Mouse (Mus musculus) frontal cortex, postnatal 10 days (tissue): ENCODE results near the gene Cdk2ap1.
A peak's percentile ranks its signal among the peaks of the same experiment; 100 is the strongest.
"Not testable (repeated sequence)": the region's sequence is repeated elsewhere in the genome, so short reads cannot be mapped to it uniquely, and the experiment has no call there.

Experiments used
- DNase-seq, 2 experiments: peaks; one replicate each; pipeline ENCODE4 v3.0.0; 2022; ENCODE audit warnings: low spot score in 2 of 2, mixed read lengths in 1 of 2

Cdk2ap1 gene

GRCm38 (mm10) chr5:124351111-124351560 lies 11.7 kb downstream of the Cdk2ap1 start:
- peak; percentile 79 to 90 for DNase-seq

- DNase-seq: no peak
Measured at GRCm38 (mm10) chr5:124350350-124350749, 12.5 kb downstream of the Cdk2ap1 start.

GRCm38 (mm10) chr5:124349196-124349595 lies 13.7 kb downstream of the Cdk2ap1 start:
- DNase-seq: peak; percentile 45 to 49

GRCm38 (mm10) chr5:124342897-124343296 lies 20.0 kb downstream of the Cdk2ap1 start:
- DNase-seq: no peak

DNA sequence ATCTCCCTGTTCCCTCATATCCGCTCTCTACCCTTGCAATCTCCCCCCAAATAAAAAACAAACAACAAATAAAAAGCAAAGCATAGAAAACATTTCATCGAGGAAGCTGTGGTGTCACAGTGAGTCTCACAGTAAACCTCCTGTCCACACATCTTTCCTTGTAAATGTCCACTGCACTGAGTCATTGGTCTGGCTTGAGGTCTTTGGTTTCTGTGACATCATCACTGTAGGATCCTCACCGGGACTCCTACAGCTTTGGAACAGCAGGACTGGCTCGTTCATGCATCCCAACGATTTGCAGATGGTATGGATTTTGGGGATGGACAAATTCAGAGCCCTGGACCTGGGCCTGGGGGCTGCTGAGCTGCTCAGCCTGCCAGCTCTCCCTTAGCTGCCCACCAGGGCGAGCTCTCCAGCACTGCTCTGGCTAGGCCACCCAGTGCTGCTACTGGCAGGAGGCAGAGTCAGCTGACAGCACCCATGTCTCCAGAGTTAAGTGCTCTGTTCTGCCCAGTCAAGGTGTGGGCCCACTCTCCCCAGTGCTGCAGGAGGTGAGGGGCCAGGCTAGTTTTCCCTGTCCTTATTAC lies 21.0 kb downstream of the Cdk2ap1 start:
- DNase-seq: not testable (repeated sequence)

DNA sequence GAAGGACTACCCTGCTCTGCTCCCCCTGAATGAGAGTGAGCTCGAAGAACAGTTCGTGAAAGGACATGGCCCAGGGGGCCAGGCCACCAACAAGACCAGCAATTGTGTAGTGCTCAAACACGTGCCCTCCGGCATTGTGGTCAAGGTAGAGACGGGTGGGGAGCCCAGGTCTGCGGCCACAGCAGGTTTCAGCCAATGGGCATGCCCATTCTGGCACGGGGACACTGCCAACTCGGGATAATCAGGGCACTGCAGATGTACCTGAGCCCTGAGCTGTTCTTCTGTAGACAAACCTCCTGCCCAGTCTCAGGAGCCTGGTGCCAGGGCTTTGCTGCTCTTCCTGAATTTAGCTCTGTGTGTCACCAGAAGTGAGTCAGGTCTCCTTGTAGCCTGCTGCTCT lies 24.1 kb downstream of the Cdk2ap1 start:
- no peak for DNase-seq

- no peak for DNase-seq
Measured at GRCm38 (mm10) chr5:124337909-124338308, 25.0 kb downstream of the Cdk2ap1 start.

DNA sequence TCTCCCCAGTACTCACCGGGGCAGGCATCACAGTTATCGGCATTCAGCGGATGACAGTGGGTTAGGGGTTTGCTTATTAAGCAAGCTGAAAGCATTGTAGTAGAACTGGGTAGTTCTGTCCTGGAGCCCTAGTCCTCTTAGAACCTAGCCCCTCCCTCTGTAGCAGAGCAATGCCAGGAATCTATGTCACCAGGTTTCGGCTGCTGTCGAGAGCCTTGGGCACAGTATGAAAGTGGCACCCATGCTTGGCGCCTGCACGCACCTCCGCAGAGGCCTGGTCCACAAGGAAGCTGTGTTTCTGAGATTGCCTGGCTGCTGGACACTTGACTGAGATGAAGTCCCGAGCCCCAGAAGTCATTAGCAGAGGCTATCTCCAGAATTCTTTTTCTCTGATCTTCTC lies 25.8 kb downstream of the Cdk2ap1 start:
- no peak for DNase-seq

DNA sequence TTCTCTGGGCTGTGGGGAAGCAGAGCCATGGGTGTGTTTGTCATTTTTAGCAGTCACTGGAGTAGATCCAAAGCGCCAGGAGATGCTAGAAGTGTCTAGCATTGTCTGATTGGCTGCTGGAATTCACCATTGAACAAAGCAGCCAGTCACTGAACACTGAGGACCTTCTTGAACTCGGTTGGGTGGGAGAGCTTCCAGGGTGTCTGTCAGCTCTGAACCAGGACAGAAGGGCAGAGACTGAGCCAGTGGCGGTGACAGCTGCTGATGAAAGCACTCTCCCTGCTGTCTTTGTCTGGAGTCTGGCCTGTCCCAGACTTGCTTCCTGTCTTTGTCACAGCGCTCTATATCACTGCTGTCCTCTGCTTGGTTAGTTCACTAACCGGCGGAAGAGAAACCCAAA lies 28.5 kb downstream of the Cdk2ap1 start:
- peak; percentile 48 to 70 for DNase-seq

DNA sequence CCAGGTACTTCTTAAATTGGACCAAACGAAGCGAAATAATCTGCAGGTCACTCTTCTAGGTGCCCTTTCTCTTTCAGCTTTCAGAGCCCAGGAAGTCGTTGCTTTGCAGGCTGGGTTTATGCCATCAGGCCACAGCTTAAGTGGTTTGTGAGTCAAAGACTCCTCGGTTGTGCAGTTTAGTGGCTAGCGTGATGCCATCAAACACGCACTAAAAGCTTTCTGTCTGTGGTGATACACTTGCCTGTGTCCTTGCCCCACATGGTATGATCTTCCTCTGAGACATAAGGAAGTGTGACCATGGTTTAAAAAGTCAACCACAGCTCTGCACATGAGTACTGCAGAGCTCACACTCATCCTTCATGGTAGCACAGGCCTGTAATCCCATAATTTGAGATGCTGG lies 32.8 kb downstream of the Cdk2ap1 start:
- DNase-seq: no peak

GRCm38 (mm10) chr5:124327510-124328364 lies 35.1 kb downstream of the Cdk2ap1 start, which contains the start of the genes Mphosph9 and 2810006K23Rik:
Gene Mphosph9, minus strand, starts transcription at chr5:124327972.
Gene 2810006K23Rik, plus strand, starts transcription at chr5:124328089.
- peak; percentile 99 for DNase-seq

DNA sequence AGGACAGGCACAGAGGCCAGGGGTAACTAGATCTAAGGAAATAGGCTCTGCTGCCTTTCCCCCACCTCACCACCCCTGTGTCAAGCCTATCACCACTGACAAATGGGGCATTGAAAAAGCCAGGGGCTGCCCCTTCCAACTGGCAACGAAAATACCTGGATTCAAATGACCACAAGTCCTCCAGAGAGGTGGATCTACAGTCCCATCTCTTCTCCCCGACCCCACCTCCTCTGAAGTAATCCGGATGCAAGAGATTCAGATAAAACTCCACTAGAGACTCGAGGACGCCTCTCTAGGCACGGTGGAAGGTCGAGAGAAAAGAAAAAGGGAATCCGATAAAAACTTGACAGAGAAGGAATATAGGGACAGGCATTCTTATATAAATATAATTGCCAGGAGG lies 36.1 kb downstream of the Cdk2ap1 start:
- no peak for DNase-seq

DNA sequence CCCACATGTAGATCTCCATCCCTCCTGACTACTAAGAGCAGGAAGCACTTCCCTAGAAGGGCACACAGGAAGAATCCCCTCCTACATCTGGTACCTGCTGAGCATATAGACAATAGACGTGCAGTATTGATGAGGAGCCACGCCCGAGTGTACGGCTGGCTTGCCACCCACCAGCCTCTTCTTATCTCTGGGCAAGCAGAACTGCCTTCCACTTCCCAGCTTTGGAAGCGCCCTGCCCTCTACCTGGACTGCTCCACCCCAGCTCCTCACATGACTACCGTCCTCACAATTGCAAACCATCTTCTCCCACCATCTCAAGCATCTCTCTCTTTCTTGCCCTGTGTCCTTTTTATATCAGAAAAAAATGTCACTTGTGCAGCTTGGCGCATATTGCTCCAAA lies 45.2 kb downstream of the Cdk2ap1 start:
- no peak for DNase-seq

DNA sequence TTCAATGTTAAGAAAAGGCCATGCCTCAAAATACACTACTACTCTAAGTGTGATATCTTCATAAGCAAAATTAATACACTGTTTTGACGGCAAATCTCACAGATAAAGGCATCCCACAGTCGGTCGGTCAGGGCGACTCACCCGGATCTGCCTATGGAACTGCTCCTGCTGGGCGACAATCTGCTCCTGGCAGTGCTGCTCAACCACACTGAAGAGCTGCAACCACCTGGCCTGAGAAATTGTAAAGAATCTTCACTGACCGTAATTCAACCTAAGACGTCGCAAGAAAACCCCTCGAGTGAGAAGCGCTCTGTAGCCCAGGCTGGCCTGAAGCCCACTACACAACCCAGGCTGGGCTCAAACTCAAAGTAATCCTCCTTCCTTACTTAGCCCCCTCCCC lies 46.9 kb downstream of the Cdk2ap1 start:
- DNase-seq: no peak

DNA sequence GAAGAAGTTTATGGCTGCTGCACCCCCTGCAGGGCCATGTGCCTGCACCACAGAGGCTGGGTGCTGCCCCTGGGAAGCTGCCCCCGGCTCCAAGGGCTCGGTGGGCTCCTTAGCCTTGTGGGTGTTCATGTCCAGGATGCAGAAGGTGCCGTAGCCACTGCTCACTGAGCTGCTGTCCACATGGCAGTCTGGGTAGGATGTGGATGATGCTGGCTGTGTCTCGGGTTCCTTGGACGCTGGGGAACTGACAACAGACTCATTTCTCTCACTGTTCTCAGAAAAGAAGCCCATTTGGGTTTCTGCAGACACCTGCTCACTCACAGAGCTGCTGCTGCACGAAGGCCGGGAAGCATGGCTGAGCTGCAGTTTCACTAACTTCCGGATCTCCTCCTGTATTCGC lies 47.4 kb downstream of the Cdk2ap1 start:
- no peak for DNase-seq

- DNase-seq: no peak
Measured at GRCm38 (mm10) chr5:124310091-124310490, 52.8 kb downstream of the Cdk2ap1 start.

- no peak for DNase-seq
Measured at GRCm38 (mm10) chr5:124309155-124309554, 53.7 kb downstream of the Cdk2ap1 start.

DNA sequence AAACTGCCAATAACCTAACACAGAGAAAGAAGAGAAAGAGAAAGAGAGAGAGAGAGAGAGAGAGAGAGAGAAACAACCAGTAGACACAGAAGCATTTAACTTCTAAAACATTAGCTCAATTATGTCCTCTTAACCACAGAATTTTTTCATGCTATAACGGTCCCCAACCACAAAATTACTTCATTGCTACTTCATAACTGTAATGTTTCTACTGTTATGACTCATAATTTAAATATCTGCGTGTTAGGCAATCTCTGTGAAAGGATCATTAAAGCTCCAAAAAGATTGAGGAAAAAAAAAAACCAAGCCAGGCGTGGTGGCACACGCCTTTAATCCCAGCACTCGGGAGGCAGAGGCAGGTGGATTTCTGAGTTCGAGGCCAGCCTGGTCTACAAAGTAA lies 60.0 kb downstream of the Cdk2ap1 start:
- not testable (repeated sequence) for DNase-seq

- no peak for DNase-seq
Measured at GRCm38 (mm10) chr5:124300132-124300531, 62.8 kb downstream of the Cdk2ap1 start.

DNA sequence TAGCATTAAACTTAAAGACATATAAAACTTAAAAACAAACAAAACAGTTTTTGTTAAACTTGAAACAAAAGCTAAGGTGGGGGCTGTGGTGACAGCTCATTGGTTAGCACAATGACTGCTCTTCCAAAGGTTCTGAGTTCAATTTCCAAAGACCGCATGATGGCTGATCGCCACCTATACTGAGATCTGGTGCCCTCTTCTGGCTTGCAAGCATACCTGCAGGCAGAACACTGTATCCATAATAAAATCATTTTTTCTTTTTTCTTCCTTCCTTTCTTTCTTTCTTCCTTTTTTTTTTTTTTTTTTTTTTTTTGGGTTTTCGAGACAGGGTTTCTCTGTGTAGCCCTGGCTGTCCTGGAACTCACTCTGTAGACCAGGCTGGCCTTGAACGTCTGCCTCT lies 63.6 kb downstream of the Cdk2ap1 start:
- not testable (repeated sequence) for DNase-seq

GRCm38 (mm10) chr5:124296475-124296874 lies 66.4 kb downstream of the Cdk2ap1 start:
- DNase-seq: no peak
